Mouse (Mus musculus): ENCODE measurements around the gene Ston1.

Gene Ston1

DNA sequence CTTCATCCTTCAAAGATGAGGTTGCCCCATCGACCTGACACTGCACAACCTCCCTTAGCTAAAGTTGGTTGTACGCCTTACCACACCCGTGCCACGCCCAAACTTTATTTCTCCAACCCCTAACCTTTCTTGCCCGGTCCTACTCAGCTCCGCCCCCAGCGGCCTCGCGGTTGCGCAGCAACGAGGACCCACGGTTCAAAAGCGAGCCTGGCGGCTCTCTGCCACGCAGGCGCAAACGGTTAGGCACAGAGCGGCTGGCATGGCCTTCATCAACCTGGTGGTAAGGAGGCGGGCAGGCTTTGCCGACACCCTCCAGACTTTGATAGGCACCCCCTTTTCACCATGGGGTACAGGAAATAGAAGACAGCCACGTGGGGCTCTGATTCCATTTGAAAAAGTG lies 71.0 kb downstream of the Ston1 start, which contains the start of gene Gtf2a1l:
Gene Gtf2a1l (plus strand): TSS at position 209 of the 400 bp plus-strand sequence.
- in situ Hi-C loops (cut with MboI), result loop anchor here (25.0 kb wide), 1 partner anchor 1819 kb away; no protein-coding TSS in a partner anchor

- in situ Hi-C loops (cut with MboI), result loop anchor here (25.0 kb wide), 1 partner anchor 1817 kb away; no protein-coding TSS in a partner anchor
These were observed 72.4 kb downstream of the Ston1 start for GRCm38 (mm10) chr17:88669921-88670320.

- in situ Hi-C loops (cut with MboI), result loop anchor here (25.0 kb wide), 1 partner anchor 1817 kb away; no protein-coding TSS in a partner anchor
These were observed 73.3 kb downstream of the Ston1 start for GRCm38 (mm10) chr17:88670800-88671199.

DNA sequence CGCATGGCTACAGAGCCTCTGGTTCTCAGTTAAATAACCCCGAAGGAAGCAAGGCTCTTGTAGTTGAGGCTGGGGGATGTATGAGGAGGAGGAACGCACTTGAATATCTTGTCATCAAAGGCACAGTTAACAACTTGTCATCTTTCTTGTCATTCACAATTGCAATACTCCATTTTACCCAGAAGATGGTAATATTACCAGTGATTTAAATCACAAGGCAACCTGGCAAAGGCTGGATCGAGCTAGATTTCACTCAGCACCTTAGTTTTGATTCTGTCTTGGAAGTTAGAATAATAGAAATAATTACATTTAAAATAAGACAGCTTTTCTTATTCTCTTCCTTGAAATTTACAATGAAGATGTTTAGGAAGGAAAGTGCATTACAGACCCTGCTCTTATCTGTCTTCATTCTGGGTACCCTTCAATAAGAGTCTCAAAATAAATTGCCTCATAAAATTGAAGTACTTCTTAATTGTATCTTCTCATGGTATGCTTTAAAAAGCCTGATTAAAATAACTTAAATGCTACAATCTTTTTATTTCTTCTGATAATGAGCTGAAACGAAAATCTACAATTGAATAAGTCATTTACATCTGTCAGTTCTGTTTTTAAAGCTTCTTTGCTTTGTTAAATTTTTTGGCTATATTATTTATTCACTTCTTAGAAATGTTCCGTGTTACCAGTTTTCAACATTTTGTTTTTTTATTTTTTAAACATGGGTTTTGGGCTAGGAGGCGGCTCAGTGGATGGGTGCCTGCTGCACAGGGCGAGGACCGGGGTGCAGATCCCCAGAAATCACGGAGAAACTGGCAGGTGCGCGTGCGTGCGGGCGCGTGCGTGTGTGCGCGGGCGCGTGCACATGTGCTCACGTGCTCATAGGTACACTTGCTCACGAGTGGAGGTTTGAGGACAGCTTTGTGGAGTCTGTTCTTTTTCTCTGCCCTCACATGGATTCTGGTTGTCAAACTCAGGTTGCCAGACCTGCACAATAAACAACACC lies 78.1 kb downstream of the Ston1 start:
- in situ Hi-C loops (cut with MboI), result no loop called here

DNA sequence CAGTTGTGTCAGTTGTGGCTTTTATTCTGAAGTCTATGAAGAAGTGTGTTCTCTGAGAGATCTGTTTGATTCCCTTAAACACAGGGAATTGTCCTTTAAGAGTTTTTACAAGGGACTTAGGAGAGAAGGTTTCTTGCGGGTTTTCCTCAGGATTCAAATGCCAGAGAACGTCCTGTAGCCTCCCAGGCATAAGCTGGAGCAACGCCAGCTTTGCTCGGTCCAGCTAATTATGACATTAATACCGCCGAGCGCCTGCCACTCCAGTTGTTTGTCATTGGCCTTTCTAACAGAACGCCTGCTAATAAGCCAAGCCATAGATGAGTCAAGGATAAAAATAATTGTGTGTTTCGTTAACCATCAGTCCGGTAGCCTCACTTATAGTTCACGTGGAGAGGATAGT lies 90.7 kb downstream of the Ston1 start:
- in situ Hi-C loops (cut with MboI), result no loop called here

GRCm38 (mm10) chr17:88696656-88697333 lies 99.3 kb downstream of the Ston1 start:
- in situ Hi-C loops (cut with MboI), result no loop called here

DNA sequence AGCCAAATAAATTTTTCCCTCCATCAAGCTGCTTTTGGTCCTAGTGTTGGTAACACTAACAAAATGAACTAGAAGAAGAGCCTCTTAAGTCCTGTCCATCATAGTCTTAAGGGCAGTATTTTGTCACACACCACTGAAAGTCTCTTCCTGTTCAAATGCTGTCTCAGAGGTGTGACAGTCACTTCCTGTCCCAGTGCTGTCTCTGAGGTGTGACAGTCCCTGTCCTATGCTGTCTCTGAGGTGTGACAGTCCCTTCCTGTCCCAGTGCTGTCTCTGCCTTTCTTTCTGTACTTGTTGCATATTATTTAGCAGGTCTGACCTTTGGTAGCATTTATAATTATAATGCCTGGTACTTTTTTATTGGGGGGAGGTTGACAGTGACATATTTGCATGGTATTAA lies 103.4 kb downstream of the Ston1 start:
- in situ Hi-C loops (cut with MboI), result no loop called here

DNA sequence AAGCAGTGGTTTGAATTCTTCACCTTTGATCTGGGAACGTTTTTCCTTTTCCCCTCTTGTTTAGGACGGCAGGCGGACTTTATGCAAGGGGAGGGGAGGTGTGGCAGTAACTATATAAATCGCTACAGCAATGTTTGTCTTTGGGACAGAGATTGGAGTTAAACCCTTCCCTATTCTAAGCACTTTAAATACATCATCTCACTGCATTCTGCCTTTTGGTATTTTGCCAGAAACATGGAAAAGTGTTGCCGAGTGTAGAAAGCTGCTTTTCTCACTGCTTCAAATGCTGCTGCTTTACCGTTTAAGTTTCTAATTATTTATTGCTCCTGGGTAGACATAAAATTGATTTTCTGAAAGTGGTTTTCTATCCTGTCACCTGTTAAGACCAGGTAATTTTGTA lies 104.9 kb downstream of the Ston1 start:
- in situ Hi-C loops (cut with MboI), result no loop called here

GRCm38 (mm10) chr17:88703112-88703511 lies 105.6 kb downstream of the Ston1 start:
- in situ Hi-C loops (cut with MboI), result no loop called here

DNA sequence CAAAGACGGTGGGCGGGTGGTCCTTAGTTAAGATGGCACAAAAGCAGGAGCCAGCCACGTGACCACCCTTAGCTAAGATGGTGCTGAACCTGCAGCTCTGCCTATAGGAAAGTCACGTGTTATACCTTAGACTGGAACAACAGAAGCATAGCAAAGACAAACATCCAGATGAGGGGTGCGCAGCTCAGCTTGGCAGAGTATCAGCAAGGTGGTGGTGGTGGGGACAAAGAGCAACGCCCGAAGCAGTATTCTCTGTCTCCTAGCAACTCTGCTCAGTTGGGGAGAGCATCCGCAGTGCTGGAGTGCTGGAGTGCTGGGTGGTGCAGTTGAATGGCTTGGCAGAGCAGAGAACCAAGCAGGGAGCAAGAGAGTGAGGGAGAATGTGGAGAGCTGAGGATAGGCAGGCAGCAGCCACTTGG lies 108.8 kb downstream of the Ston1 start:
- in situ Hi-C loops (cut with MboI), result no loop called here

All from mature B cell (primary cell).